Mouse (Mus musculus): ENCODE data around the gene Arid1a. TPM values are rescaled to one million over a fixed set of nuclear protein-coding genes. Genes with fewer than 3 reads are reported as not detected.

Gene Arid1a
- polyA plus RNA-seq, 1 experiment from 2014 or later, result 28.1 TPM

GRCm38 (mm10) chr4:133752449-133753374, 3.9 kb downstream of the Arid1a start:
- ATAC-seq (ENCODE audit: insufficient number of reproducible peaks, insufficient read depth, low FRiP score, low read depth), result no peak
- Histone ChIP-seq H3K4me3 (ENCODE audit: control insufficient read depth in 1 of 2, insufficient read depth in 1 of 2, low read depth in 1 of 2, low read length in 2 of 2) (peak overlapping the region; percentile 75 to 97), H3K27me3 (ENCODE audit: control insufficient read depth, insufficient read depth, low read length) (no peaks in the 10 kb centered on the region), H3K4me2 (ENCODE audit: low read length) (peak overlapping the region; percentile 97), H3K27ac (replicated peaks in 1 of 2; ENCODE audit: control insufficient read depth in 1 of 2, insufficient read depth in 1 of 2, low read depth in 2 of 2, low read length in 2 of 2) (peak overlapping the region; percentile 91 to 100), H3K4me1 (ENCODE audit: control insufficient read depth in 2 of 2, insufficient read depth in 2 of 2, low read length in 2 of 2) (peaks cover 25 to 45% of the 10 kb centered on the region in 2 experiments), H3K9me3 (ENCODE audit: control insufficient read depth, low read length) (no peaks in the 10 kb centered on the region), H3K9ac (ENCODE audit: low read length) (peak overlapping the region; percentile 100), H3K36me3 (ENCODE audit: control insufficient read depth, insufficient read depth, low read length) (no peaks in the 10 kb centered on the region; the same call in 1 of the 2 replicates)
- under 1% methylated on average over 70 of the region's 121 CpGs for WGBS

GRCm38 (mm10) chr4:133751521-133752448, 4.8 kb downstream of the Arid1a start:
- H3K27me3 ChIP-seq (ENCODE audit: control insufficient read depth, insufficient read depth, low read length), result no peaks in the 10 kb centered on the region
- peaks cover 25 to 48% of the 10 kb centered on the region in 2 experiments for H3K4me1 ChIP-seq (ENCODE audit: control insufficient read depth in 2 of 2, insufficient read depth in 2 of 2, low read length in 2 of 2)
- H3K9me3 ChIP-seq (ENCODE audit: control insufficient read depth, low read length), result no peaks in the 10 kb centered on the region
- no peak for ATAC-seq (ENCODE audit: insufficient number of reproducible peaks, insufficient read depth, low FRiP score, low read depth)
- H3K4me2 ChIP-seq (ENCODE audit: low read length), result peak overlapping the region; percentile 97
- under 1% methylated on average over 29 of the region's 31 CpGs for WGBS
- peak overlapping the region; percentile 100 for H3K9ac ChIP-seq (ENCODE audit: low read length)
- no peaks in the 10 kb centered on the region; the same call in 1 of the 2 replicates for H3K36me3 ChIP-seq (ENCODE audit: control insufficient read depth, insufficient read depth, low read length)
- H3K27ac ChIP-seq (replicated peaks in 1 of 2; ENCODE audit: control insufficient read depth in 1 of 2, insufficient read depth in 1 of 2, low read depth in 2 of 2, low read length in 2 of 2), result peak overlapping the region; percentile 96 to 100
- H3K4me3 ChIP-seq (ENCODE audit: control insufficient read depth in 1 of 2, insufficient read depth in 1 of 2, low read depth in 1 of 2, low read length in 2 of 2), result peak overlapping the region; percentile 75 to 97

GRCm38 (mm10) chr4:133750184-133750775, 6.3 kb downstream of the Arid1a start:
- no peak for ATAC-seq (ENCODE audit: insufficient number of reproducible peaks, insufficient read depth, low FRiP score, low read depth)
- no peaks in the 10 kb centered on the region for H3K9me3 ChIP-seq (ENCODE audit: control insufficient read depth, low read length)
- peaks cover 2% of the 10 kb centered on the region for H3K36me3 ChIP-seq (ENCODE audit: control insufficient read depth, insufficient read depth, low read length)
- H3K4me3 ChIP-seq (ENCODE audit: control insufficient read depth in 1 of 2, insufficient read depth in 1 of 2, low read depth in 1 of 2, low read length in 2 of 2), result peak overlapping the region; percentile 35 to 97
- H3K4me1 ChIP-seq (ENCODE audit: control insufficient read depth in 2 of 2, insufficient read depth in 2 of 2, low read length in 2 of 2), result peaks cover 19 to 51% of the 10 kb centered on the region in 2 experiments
- 30% methylated on average over 7 of the region's 7 CpGs for WGBS
- peak overlapping the region; percentile 97 for H3K4me2 ChIP-seq (ENCODE audit: low read length)
- peak overlapping the region; percentile 80 to 100 for H3K27ac ChIP-seq (replicated peaks in 1 of 2; ENCODE audit: control insufficient read depth in 1 of 2, insufficient read depth in 1 of 2, low read depth in 2 of 2, low read length in 2 of 2)
- no peaks in the 10 kb centered on the region for H3K27me3 ChIP-seq (ENCODE audit: control insufficient read depth, insufficient read depth, low read length)
- peak overlapping the region; percentile 100 for H3K9ac ChIP-seq (ENCODE audit: low read length)

GRCm38 (mm10) chr4:133735282-133735681, 21.3 kb downstream of the Arid1a start:
- Histone ChIP-seq H3K9ac (ENCODE audit: low read length) (no peak overlapping the region), H3K9me3 (ENCODE audit: control insufficient read depth, low read length) (no peaks in the 10 kb centered on the region), H3K36me3 (ENCODE audit: control insufficient read depth, insufficient read depth, low read length) (peaks cover 34% of the 10 kb centered on the region), H3K27ac (replicated peaks in 1 of 2; ENCODE audit: control insufficient read depth in 1 of 2, insufficient read depth in 1 of 2, low read depth in 2 of 2, low read length in 2 of 2) (no peak overlapping the region), H3K4me3 (ENCODE audit: control insufficient read depth in 1 of 2, insufficient read depth in 1 of 2, low read depth in 1 of 2, low read length in 2 of 2) (no peak overlapping the region), H3K4me1 (ENCODE audit: control insufficient read depth in 2 of 2, insufficient read depth in 2 of 2, low read length in 2 of 2) (peaks cover 11 to 54% of the 10 kb centered on the region in 2 experiments), H3K27me3 (ENCODE audit: control insufficient read depth, insufficient read depth, low read length) (no peaks in the 10 kb centered on the region), H3K4me2 (ENCODE audit: low read length) (no peak overlapping the region)
- 87% methylated on average over 3 of the region's 3 CpGs for WGBS
- no peak for ATAC-seq (ENCODE audit: insufficient number of reproducible peaks, insufficient read depth, low FRiP score, low read depth)

GRCm38 (mm10) chr4:133730122-133730521, 26.4 kb downstream of the Arid1a start:
- no peak for ATAC-seq (ENCODE audit: insufficient number of reproducible peaks, insufficient read depth, low FRiP score, low read depth)
- H3K9ac ChIP-seq (ENCODE audit: low read length), result peak overlapping the region; percentile 67
- H3K4me2 ChIP-seq (ENCODE audit: low read length), result peak overlapping the region; percentile 64
- H3K4me1 ChIP-seq (ENCODE audit: control insufficient read depth in 2 of 2, insufficient read depth in 2 of 2, low read length in 2 of 2), result peaks cover 23 to 89% of the 10 kb centered on the region in 2 experiments
- H3K27me3 ChIP-seq (ENCODE audit: control insufficient read depth, insufficient read depth, low read length), result no peaks in the 10 kb centered on the region
- H3K36me3 ChIP-seq (ENCODE audit: control insufficient read depth, insufficient read depth, low read length), result peaks cover 14% of the 10 kb centered on the region
- peak overlapping the region; percentile 85 to 92 for H3K27ac ChIP-seq (replicated peaks in 1 of 2; ENCODE audit: control insufficient read depth in 1 of 2, insufficient read depth in 1 of 2, low read depth in 2 of 2, low read length in 2 of 2)
- peak overlapping the region in 1 of 2 experiments; percentile 16; a peak in 2 of 4 replicates for H3K4me3 ChIP-seq (ENCODE audit: control insufficient read depth in 1 of 2, insufficient read depth in 1 of 2, low read depth in 1 of 2, low read length in 2 of 2)
- no peaks in the 10 kb centered on the region for H3K9me3 ChIP-seq (ENCODE audit: control insufficient read depth, low read length)

- Histone ChIP-seq H3K27me3 (ENCODE audit: control insufficient read depth, insufficient read depth, low read length) (no peaks in the 10 kb centered on the region), H3K4me2 (ENCODE audit: low read length) (peak overlapping the region; percentile 64), H3K9ac (ENCODE audit: low read length) (peak overlapping the region; percentile 67), H3K4me3 (ENCODE audit: control insufficient read depth in 1 of 2, insufficient read depth in 1 of 2, low read depth in 1 of 2, low read length in 2 of 2) (peak overlapping the region in 1 of 2 experiments; percentile 16; a peak in 2 of 4 replicates), H3K4me1 (ENCODE audit: control insufficient read depth in 2 of 2, insufficient read depth in 2 of 2, low read length in 2 of 2) (peaks cover 23 to 90% of the 10 kb centered on the region in 2 experiments), H3K9me3 (ENCODE audit: control insufficient read depth, low read length) (no peaks in the 10 kb centered on the region), H3K36me3 (ENCODE audit: control insufficient read depth, insufficient read depth, low read length) (peaks cover 11% of the 10 kb centered on the region; the same call in 1 of the 2 replicates), H3K27ac (replicated peaks in 1 of 2; ENCODE audit: control insufficient read depth in 1 of 2, insufficient read depth in 1 of 2, low read depth in 2 of 2, low read length in 2 of 2) (peak overlapping the region; percentile 85 to 92)
- 0% methylated on average over 16 of the region's 16 CpGs for WGBS
- ATAC-seq (ENCODE audit: insufficient number of reproducible peaks, insufficient read depth, low FRiP score, low read depth), result peak; percentile 94
These were observed 27.0 kb downstream of the Arid1a start for GRCm38 (mm10) chr4:133729541-133730093.

Measured in heart, embryonic 14.5 days (tissue).